Mouse (Mus musculus): ENCODE measurements around the gene Tbx6.
A peak's percentile ranks its signal among the peaks of the same experiment; 100 is the strongest.

Gene Tbx6

GRCm38 (mm10) chr7:126793456-126794270 lies 12.4 kb downstream of the Tbx6 start:
- DNase-seq (ENCODE audit: low read depth, low spot score): no peak

GRCm38 (mm10) chr7:126794271-126794605 lies 13.0 kb downstream of the Tbx6 start:
- DNase-seq (ENCODE audit: low read depth, low spot score): peak; percentile 70

GRCm38 (mm10) chr7:126795387-126796317 lies 14.4 kb downstream of the Tbx6 start:
- DNase-seq (ENCODE audit: low read depth, low spot score): no peak

GRCm38 (mm10) chr7:126796350-126796932 lies 15.2 kb downstream of the Tbx6 start:
- DNase-seq (ENCODE audit: low read depth, low spot score): peak; percentile 54

DNA sequence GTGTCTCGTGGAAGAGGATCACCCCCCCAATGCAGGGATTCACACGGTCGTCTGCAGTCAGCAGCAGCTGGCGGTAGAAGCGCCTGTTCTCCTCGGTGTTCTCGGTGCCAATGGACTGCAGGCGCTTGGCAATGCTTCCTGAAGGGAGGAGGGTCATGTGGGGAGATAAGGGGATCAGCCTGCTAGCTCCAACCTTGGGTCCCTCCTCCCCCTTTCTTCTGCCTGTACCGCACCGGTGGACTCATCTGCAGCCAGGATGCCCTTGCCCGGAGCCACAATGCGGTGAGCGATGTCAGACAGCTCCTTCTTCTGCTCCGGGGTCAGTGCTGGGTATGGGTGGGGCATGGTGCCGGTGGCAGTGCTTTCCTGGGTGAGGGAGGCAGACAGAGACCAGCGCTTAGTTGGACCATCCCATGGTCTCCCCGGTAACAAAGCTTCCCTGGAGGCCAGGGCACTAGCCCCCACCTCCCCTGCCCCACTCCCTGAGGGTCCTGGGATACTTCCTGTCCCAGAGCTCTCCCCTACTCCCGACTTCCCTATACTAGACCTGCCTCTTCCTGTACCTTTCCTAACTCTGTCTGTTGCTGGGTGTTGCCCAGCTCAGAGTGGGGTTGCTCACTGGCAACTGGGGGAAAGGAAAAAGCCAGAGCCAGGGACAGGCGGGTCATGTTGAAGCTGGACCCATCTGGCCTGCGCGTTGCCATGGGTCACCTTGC lies 16.3 kb downstream of the Tbx6 start, which contains the start of gene Fam57b:
TSS of gene Fam57b (plus strand) at position 258 of the 716 bp plus-strand sequence.
- DNase-seq (ENCODE audit: low read depth, low spot score): peak; percentile 44

DNA sequence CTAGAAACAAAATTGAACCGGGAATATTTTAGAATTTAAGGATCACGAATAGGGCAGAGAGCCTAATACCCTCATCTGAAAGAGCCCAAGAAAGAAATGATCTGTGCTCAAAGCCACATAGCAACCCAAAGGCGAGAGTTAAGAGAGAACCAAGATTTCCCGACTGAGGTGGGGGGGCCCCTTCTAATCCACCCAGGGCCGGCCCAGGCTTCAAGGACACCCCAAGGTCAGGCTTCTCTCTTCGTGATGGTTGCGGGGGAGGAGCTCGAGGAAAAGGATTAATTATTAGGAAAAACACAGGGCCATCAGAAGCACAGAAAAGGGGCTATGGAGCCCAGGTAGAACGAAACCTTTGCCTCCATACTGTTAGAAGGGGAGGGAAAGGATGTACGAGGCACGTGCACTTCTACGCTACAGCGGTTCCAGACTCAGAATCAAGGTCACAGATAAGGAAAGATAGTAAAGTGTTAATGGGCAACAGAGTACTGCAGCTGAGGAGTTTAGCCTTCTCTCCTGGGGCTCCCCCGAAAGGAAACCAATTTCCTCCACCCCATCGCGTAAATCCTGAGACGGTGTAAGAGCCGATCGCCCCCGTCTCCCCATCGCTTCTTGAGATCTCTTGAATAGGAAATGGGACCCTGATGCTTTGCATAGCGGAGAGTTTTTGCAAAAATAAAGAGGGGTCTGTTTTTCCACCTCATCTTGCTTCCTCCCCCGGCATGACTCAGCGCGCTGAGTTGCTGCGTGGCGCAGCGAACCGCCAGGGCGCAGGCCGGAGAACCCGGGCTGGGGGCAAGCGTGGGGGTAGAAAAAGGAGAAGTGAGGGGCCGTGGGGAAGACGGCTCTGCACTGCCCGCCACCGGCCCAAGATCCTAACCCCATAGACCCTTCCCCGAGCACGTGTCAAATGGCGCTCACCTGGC lies 17.1 kb downstream of the Tbx6 start:
- peak; percentile 76 for DNase-seq (ENCODE audit: low read depth, low spot score)

DNA sequence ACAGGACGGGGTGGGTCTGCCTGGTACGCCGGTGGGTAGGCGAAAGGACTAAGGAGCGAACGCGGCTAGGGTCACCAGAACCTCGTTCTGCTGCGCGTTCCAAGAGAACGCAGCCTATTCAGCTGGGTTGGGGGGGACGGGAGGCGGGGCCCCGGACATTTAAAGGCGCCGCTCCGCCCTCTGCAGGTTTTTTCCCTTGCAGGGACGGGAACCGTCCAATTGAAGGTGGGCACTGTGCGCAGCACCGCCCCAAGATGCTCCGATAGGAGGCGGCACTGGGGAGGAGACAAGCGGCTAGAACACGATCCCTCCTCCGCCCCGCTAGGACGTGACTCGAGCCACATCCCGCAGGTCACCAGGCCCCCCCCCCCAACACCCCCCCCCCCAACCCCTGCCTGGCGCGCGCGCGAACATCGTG lies 17.8 kb downstream of the Tbx6 start:
- peak; percentile 98 for DNase-seq (ENCODE audit: low read depth, low spot score)

- DNase-seq (ENCODE audit: low read depth, low spot score): no peak
These were observed 18.4 kb downstream of the Tbx6 start for GRCm38 (mm10) chr7:126799468-126800268.

GRCm38 (mm10) chr7:126800269-126801056 lies 19.2 kb downstream of the Tbx6 start:
- DNase-seq (ENCODE audit: low read depth, low spot score): no peak

DNA sequence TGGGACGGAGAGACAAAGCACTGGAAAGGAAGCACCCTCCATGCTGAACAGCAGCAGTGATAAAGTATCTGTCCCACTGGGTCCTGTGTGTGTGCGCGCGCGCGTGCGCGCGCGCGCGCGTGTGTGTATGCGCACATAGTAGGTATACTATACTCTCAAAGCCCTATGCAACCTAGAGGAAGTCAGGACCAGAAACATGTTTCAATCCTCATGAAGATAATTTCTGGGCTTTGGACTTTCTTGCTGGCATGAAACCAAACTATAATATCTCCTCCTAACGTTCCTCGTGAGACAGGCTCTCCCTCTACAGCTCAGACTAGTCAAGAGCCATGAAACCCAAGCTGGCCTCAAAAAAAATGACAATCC lies 19.8 kb downstream of the Tbx6 start:
- DNase-seq (ENCODE audit: low read depth, low spot score): no peak

DNA sequence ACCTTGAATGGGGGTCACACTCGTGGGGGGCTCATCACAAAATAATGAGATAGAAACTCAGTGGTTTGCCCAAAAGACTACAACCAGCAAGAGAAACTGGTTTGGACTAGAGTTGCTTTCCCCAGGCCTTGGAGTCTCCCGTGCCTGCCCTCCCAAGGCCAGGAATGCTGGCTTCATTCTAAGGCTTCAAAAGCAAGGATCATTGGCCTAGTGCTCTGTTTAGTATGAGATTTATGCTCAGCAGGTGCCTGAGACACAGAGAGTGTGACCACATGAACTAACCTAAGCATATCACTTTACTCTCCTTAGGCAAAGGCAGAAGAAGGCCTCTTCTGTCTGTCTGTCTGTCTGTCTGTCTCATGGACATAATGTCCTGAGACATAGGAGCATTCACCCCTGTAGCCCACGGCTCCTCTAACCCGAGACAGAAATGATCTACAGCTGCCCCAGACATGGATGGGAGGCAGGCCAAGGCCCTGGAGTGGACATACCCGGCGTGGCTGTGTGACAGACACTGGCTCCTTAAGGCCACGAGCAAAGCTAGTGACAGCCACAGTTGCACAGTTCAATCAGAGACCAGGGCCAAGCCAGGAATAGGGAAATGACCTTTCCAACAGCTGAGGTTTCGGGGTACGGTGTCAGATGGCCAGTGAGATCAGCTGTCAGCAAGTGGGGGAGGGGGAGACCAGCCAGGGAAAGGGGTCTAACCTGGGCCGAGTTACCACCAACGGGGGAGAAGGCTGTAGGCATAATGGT lies 21.0 kb downstream of the Tbx6 start:
- no peak for DNase-seq (ENCODE audit: low read depth, low spot score)

DNA sequence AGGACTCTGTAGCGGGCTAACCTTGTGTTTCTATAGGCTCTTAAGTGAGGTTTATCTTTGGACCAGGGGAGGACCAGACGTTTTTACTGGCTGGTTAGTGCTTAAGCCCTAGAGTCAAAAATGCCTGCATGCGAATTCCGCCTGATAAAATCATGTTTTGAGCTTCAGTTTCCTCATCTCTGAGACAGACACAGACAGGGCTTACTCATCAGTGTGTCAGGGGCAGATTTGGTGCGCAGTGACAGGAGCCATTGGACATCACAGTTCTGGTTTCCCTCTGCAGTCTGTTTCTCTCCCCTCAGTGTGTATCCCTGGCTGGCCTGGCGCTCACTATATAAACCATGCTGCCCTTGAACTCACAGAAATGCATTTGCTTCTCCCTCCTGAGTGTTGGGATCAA lies 21.9 kb downstream of the Tbx6 start:
- DNase-seq (ENCODE audit: low read depth, low spot score): no peak

DNA sequence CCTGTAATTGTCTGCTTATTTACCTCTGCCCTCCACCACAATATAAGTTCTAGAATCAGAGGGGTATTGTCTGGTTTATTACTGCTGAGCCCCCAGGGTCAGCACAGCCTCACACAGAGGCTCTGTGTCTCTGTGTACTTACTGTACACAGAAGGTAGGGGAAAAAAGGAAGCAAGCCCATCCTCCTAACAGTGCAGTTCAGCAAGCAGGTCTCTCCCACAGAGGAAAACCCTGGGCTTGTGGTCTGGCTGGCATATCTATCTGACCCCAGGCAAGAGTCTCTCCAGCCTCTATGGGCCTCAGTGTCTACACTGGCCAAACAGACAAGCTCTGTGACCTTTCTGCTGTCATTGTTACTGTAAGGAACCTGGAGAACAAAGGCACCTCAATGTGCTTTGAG lies 22.5 kb downstream of the Tbx6 start:
- DNase-seq (ENCODE audit: low read depth, low spot score): no peak

GRCm38 (mm10) chr7:126806956-126807355 lies 25.7 kb downstream of the Tbx6 start:
- DNase-seq (ENCODE audit: low read depth, low spot score): no peak

GRCm38 (mm10) chr7:126807405-126807804 lies 26.1 kb downstream of the Tbx6 start:
- no peak for DNase-seq (ENCODE audit: low read depth, low spot score)

DNA sequence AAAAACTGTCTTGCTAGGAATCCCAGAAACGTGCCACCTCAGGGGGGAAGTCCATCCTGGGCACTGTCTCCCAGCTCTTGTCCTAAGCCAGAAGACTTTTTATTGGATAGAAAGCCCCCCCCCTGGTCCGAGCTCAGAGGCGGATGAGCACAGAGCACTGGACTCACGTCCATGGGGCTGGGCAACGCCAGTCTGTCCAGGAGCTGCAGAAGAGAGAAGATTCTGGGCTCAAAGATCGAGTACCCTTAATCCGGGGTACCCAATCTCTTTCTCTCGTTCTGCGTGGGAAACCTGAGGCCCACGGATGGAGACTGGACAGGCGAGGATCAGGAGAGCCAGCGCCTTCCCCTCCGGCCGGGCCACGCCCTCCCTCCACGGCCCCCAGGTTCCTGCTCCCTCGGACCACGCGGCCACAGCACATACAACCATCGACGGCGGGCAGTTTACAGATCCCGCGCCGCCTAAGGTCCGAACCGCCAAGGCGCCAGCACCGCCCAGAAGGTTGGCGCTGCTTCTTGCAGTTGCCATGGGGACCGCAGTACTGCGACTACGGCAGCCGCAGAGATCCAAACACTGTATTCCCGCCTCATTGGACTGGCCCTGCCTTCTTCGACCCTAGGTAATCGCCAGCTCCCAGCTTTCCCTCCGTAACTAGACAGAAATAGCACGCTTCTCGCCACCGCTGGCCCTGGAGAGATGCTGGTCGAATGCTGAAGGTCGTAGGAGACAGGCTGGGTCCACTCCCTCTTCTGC lies 27.6 kb downstream of the Tbx6 start:
- DNase-seq (ENCODE audit: low read depth, low spot score): peak; percentile 53

DNA sequence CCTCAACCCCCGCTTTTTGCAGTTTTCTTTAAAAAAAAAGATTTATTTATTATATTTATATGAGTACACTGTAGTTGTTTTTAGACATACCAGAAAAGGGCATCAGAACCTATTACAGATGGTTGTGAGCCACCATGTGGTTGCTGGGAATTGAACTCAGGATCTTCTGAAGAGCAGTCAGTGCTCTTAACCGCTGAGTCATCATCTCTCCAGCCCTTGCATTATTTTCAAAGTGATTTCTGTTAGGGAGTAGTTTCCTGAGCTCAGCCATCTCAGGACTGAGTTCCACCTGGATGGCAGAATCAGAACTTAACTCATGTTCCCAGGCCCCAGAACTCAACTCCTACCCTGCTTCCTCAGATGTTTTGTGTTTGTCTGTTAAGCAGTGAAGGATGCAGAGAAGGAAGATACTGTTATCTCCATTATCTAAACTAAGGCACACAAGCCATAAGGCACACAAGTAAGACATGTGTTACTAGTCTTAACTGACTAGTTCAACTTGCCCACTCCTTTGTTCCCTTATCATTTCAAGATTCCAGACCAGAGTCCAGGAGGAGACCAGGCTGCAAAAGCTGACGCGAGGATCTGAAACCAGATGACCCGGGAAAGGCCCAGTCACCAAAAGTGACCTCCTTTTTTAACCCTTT lies 28.6 kb downstream of the Tbx6 start:
- no peak for DNase-seq (ENCODE audit: low read depth, low spot score)
